Mouse (Mus musculus) liver, adult 2 months (tissue): ENCODE results near the gene Dixdc1. TPM values are rescaled to one million over a fixed set of nuclear protein-coding genes. Genes with fewer than 3 reads are reported as not detected.

Experiments
- DNase-seq: peaks from one replicate; pipeline ENCODE4 v3.0.0-alpha.2; 2011; ENCODE audit warnings: low read depth, low spot score; ENCODE audit errors: extremely low read depth
- H3K27ac ChIP-seq: fragments of 200-500 bp; replicated peaks from 2 replicates; pipeline ENCODE4 v1.5.1; 2012; ENCODE audit warnings: low read depth, mild to moderate bottlenecking, control low read depth, inconsistent platforms, low read length; ENCODE audit not compliant: insufficient read depth
- H3K27me3 ChIP-seq: fragments of 200-500 bp; 2 replicates; pipeline ENCODE4 v1.6.1; 2012; ENCODE audit warnings: mild to moderate bottlenecking, moderate library complexity, low read length, inconsistent platforms; ENCODE audit not compliant: control insufficient read depth, insufficient read depth
- H3K36me3 ChIP-seq: fragments of 200-500 bp; 2 replicates; pipeline ENCODE4 v1.6.1; 2012; ENCODE audit warnings: low read length, inconsistent platforms; ENCODE audit not compliant: control insufficient read depth, insufficient read depth
- H3K4me1 ChIP-seq: fragments of 200-500 bp; 2 replicates; pipeline ENCODE4 v1.6.1; 2011; ENCODE audit warnings: low read length; ENCODE audit not compliant: control insufficient read depth, insufficient read depth
- H3K4me3 ChIP-seq: fragments of 200-500 bp; 2 replicates; pipeline ENCODE4 v1.5.1; 2011; ENCODE audit warnings: low read depth, mild to moderate bottlenecking, control low read depth, low read length, moderate library complexity; ENCODE audit not compliant: insufficient read depth
- H3K79me2 ChIP-seq: fragments of 200-500 bp; 2 replicates; pipeline ENCODE4 v1.6.1; 2012; ENCODE audit warnings: inconsistent platforms, mild to moderate bottlenecking, low read length, moderate library complexity; ENCODE audit not compliant: control insufficient read depth, insufficient read depth
- H3K9ac ChIP-seq: fragments of 200-500 bp; 2 replicates; pipeline ENCODE4 v1.6.1; 2012; ENCODE audit warnings: low read depth, mild to moderate bottlenecking, control low read depth, inconsistent platforms, low read length
- CTCF ChIP-seq: fragments of 200-500 bp; IDR thresholded peaks from 2 replicates; pipeline ENCODE4 v1.5.1; 2011; ENCODE audit warnings: low read depth, low read length, control low read depth
- POLR2A ChIP-seq: fragments of 200-500 bp; IDR thresholded peaks from 2 replicates; pipeline ENCODE4 v1.6.1; 2011; ENCODE audit warnings: low read length, control low read depth; ENCODE audit not compliant: insufficient read depth; ENCODE audit errors: extremely low read depth
- WGBS: fragments of 180-500 bp; shearing (Covaris S2); methylation state at CpG from one replicate; pipeline ENCODE4 v1.1.7; 2018; 5-methylcytosine and 5-hydroxymethylcytosine counted together
- polyA plus RNA-seq: library from polyadenylated mRNA; depleted of rRNA; stranded (reverse); fragments of >200 nt; gene quantifications from 2 replicates; pipeline ENCODE4 v1.2.3, GENCODE M21; 2012; rRNA removed
- total RNA-seq: library from RNA; depleted of rRNA; stranded (reverse); fragments of >200 nt; gene quantifications from 2 replicates; pipeline ENCODE4 v1.2.3, GENCODE M21; 2014; rRNA removed

Gene Dixdc1
- total and polyA plus RNA-seq, 2 experiments: 3.7 to 22.8 TPM

- TF ChIP-seq CTCF (no peak), POLR2A (peak; percentile 55; the same call in 1 of the 2 replicates)
- Histone ChIP-seq H3K9ac (peak within 1 kb of the TSS; percentile 73), H3K36me3 (peaks cover 19% of the 10 kb centered on the region; the same call in 1 of the 2 replicates), H3K79me2 (peaks cover 3% of the 10 kb centered on the region; the same call in 1 of the 2 replicates), H3K27me3 (no peaks in the 10 kb centered on the region), H3K4me1 (0 out of 2 replicates have a peak, but pooled peaks cover 6% of the 10 kb centered on the region), H3K27ac (peak within 1 kb of the TSS; percentile 82), H3K4me3 (peak within 1 kb of the TSS; percentile 67)
- DNase-seq: peak; percentile 82
- WGBS: under 1% methylated on average over 78 of the region's 81 CpGs
These were observed 122.3 kb downstream of the Dixdc1 start, which contains the start of the genes Pih1d2 and Nkapd1 for GRCm38 (mm10) chr9:50616766-50617603. Gene Pih1d2 (plus strand): TSS chr9:50617321. Gene Nkapd1 (minus strand): TSS chr9:50617464.

GRCm38 (mm10) chr9:50616161-50616560 is 123.2 kb downstream of the Dixdc1 start:
- Histone ChIP-seq H3K4me1 (0 out of 2 replicates have a peak, but pooled peaks cover 6% of the 10 kb centered on the region), H3K27me3 (no peaks in the 10 kb centered on the region), H3K27ac (no peak overlapping the region), H3K79me2 (peaks cover 3% of the 10 kb centered on the region; the same call in 1 of the 2 replicates), H3K9ac (peak overlapping the region; percentile 73), H3K36me3 (peaks cover 23% of the 10 kb centered on the region; the same call in 1 of the 2 replicates), H3K4me3 (peak overlapping the region; percentile 67)
- WGBS: 26% methylated on average over 11 of the region's 11 CpGs
- TF ChIP-seq CTCF: no peak
- TF ChIP-seq POLR2A: no peak
- DNase-seq: no peak

Other genes starting within 250 kb of the Dixdc1 start
- 0.37 and 0.47 TPM in 2 replicates for gene Plet1, start 245.0 kb downstream of the Dixdc1 start, total RNA-seq
- 0.73 and 0.86 TPM in 2 replicates for gene Plet1, start 245.0 kb downstream of the Dixdc1 start, polyA plus RNA-seq
- 82.9 and 103 TPM in 2 replicates for gene Pts, start 210.8 kb downstream of the Dixdc1 start, total RNA-seq
- 25.5 and 34.4 TPM in 2 replicates for gene Pts, start 210.8 kb downstream of the Dixdc1 start, polyA plus RNA-seq
- 27.1 and 32.8 TPM in 2 replicates for gene Il18, start 184.7 kb downstream of the Dixdc1 start, total RNA-seq
- gene Il18, start 184.7 kb downstream of the Dixdc1 start, polyA plus RNA-seq: 11.1 and 15.4 TPM in 2 replicates
- gene Bco2, start 184.3 kb downstream of the Dixdc1 start, total RNA-seq: 18.7 and 24.3 TPM in 2 replicates
- 6.0 and 8.8 TPM in 2 replicates for gene Bco2, start 184.3 kb downstream of the Dixdc1 start, polyA plus RNA-seq
- 0.20 and 0.55 TPM in 2 replicates for gene Tex12, start 178.2 kb downstream of the Dixdc1 start, total RNA-seq
- gene Tex12, start 178.2 kb downstream of the Dixdc1 start, polyA plus RNA-seq: 0.16 TPM in 1 of 2 replicates, not detected in the other
- gene Sdhd, start 135.7 kb downstream of the Dixdc1 start, total RNA-seq: 339 and 354 TPM in 2 replicates
- gene Sdhd, start 135.7 kb downstream of the Dixdc1 start, polyA plus RNA-seq: 363 and 441 TPM in 2 replicates
- 179 and 215 TPM in 2 replicates for gene Timm8b, start 135.6 kb downstream of the Dixdc1 start, total RNA-seq
- 63.0 and 81.3 TPM in 2 replicates for gene Timm8b, start 135.6 kb downstream of the Dixdc1 start, polyA plus RNA-seq
- gene Pih1d2, start 122.2 kb downstream of the Dixdc1 start, total RNA-seq: 0.74 and 1.0 TPM in 2 replicates
- gene Pih1d2, start 122.2 kb downstream of the Dixdc1 start, polyA plus RNA-seq: 0.24 and 0.47 TPM in 2 replicates
- gene Nkapd1, start 122.1 kb downstream of the Dixdc1 start, total RNA-seq: 4.0 and 5.8 TPM in 2 replicates
- gene Nkapd1, start 122.1 kb downstream of the Dixdc1 start, polyA plus RNA-seq: 2.6 and 2.8 TPM in 2 replicates
- gene Dlat, start 79.7 kb downstream of the Dixdc1 start, total RNA-seq: 39.5 and 41.1 TPM in 2 replicates
- gene Dlat, start 79.7 kb downstream of the Dixdc1 start, polyA plus RNA-seq: 20.9 and 25.5 TPM in 2 replicates
- gene 2310030G06Rik, start 7.0 kb upstream of the Dixdc1 start, total RNA-seq: 14.9 and 15.7 TPM in 2 replicates
- gene 2310030G06Rik, start 7.0 kb upstream of the Dixdc1 start, polyA plus RNA-seq: 13.9 and 14.9 TPM in 2 replicates
- gene Cryab, start 11.8 kb upstream of the Dixdc1 start, total RNA-seq: 1.3 and 2.4 TPM in 2 replicates
- gene Cryab, start 11.8 kb upstream of the Dixdc1 start, polyA plus RNA-seq: 5.5 and 6.6 TPM in 2 replicates
- 0.55 TPM in 1 of 2 replicates, not detected in the other for gene Hspb2, start 12.8 kb upstream of the Dixdc1 start, total RNA-seq
- 0.88 and 1.1 TPM in 2 replicates for gene Hspb2, start 12.8 kb upstream of the Dixdc1 start, polyA plus RNA-seq
- gene Fdxacb1, start 28.7 kb upstream of the Dixdc1 start, total RNA-seq: 4.2 and 4.7 TPM in 2 replicates
- gene Fdxacb1, start 28.7 kb upstream of the Dixdc1 start, polyA plus RNA-seq: 2.5 and 2.6 TPM in 2 replicates
- gene Alg9, start 35.5 kb upstream of the Dixdc1 start, total RNA-seq: 16.0 and 16.2 TPM in 2 replicates
- 14.7 and 16.3 TPM in 2 replicates for gene Alg9, start 35.5 kb upstream of the Dixdc1 start, polyA plus RNA-seq
- 46.4 and 58.8 TPM in 2 replicates for gene 1110032A03Rik, start 36.0 kb upstream of the Dixdc1 start, total RNA-seq
- gene 1110032A03Rik, start 36.0 kb upstream of the Dixdc1 start, polyA plus RNA-seq: 41.1 and 43.2 TPM in 2 replicates
- 10.3 and 10.8 TPM in 2 replicates for gene Ppp2r1b, start 105.8 kb upstream of the Dixdc1 start, total RNA-seq
- gene Ppp2r1b, start 105.8 kb upstream of the Dixdc1 start, polyA plus RNA-seq: 5.2 and 6.5 TPM in 2 replicates